Mouse (Mus musculus) liver, embryonic 15.5 days (tissue): ENCODE data around the gene Slc35e3. TPM values are rescaled to one million over a fixed set of nuclear protein-coding genes. Genes with fewer than 3 reads are reported as not detected.
"Not testable (repeated sequence)": the region's sequence is repeated elsewhere in the genome, so short reads cannot be mapped to it uniquely, and the experiment has no call there.

ENCODE experiments used
- ATAC-seq: fragments of 200-750 bp; cut with Nextera tagmentation; 2 replicates; pipeline ENCODE4 v1.8.0; 2017; ENCODE audit warnings: moderate number of reproducible peaks, mild to moderate bottlenecking, moderate library complexity; ENCODE audit not compliant: insufficient read depth
- H3K27ac ChIP-seq: fragments of 300-500 bp; sonication (generic); replicated peaks from 2 replicates; pipeline ENCODE4 v1.5.1; 2015; ENCODE audit warnings: mild to moderate bottlenecking, inconsistent platforms
- H3K27me3 ChIP-seq: fragments of 300-500 bp; sonication (generic); 2 replicates; pipeline ENCODE4 v1.6.1; 2015; ENCODE audit warnings: mild to moderate bottlenecking, inconsistent platforms
- H3K36me3 ChIP-seq: fragments of 300-500 bp; sonication (generic); replicated peaks from 2 replicates; pipeline ENCODE4 v1.6.1; 2015; ENCODE audit warnings: moderate library complexity, mild to moderate bottlenecking, inconsistent platforms
- H3K4me1 ChIP-seq: fragments of 300-500 bp; sonication (generic); replicated peaks from 2 replicates; pipeline ENCODE4 v1.6.1; 2015; ENCODE audit warnings: inconsistent platforms
- H3K4me2 ChIP-seq: fragments of 300-500 bp; sonication (generic); 2 replicates; pipeline ENCODE4 v1.6.1; 2015; ENCODE audit warnings: moderate library complexity, mild to moderate bottlenecking, inconsistent platforms
- H3K4me3 ChIP-seq: fragments of 300-500 bp; sonication (generic); replicated peaks from 2 replicates; pipeline ENCODE4 v1.5.1; 2015; ENCODE audit warnings: mild to moderate bottlenecking, inconsistent platforms
- H3K9ac ChIP-seq: fragments of 300-500 bp; sonication (generic); 2 replicates; pipeline ENCODE4 v1.6.1; 2015; ENCODE audit warnings: moderate library complexity, mild to moderate bottlenecking, inconsistent platforms
- H3K9me3 ChIP-seq: fragments of 300-500 bp; sonication (generic); replicated peaks from 2 replicates; pipeline ENCODE4 v1.6.1; 2016; ENCODE audit warnings: inconsistent platforms
- WGBS: fragments of 180-500 bp; shearing (Covaris S2); methylation state at CpG from one replicate; pipeline ENCODE4 v1.1.7; 2015; ENCODE audit warnings: mixed read lengths; ENCODE audit not compliant: insufficient replicate concordance; 5-methylcytosine and 5-hydroxymethylcytosine counted together
- polyA plus RNA-seq: library from polyadenylated mRNA; unstranded; fragments of >200 nt; fragmentation: Nextera tagmentation; extraction: Ambion mirVana; gene quantifications from 2 replicates; pipeline ENCODE4 v1.2.1, GENCODE M21; 2015

The Slc35e3 gene
- polyA plus RNA-seq, 1 experiment from 2014 or later: 2.3 TPM

- Histone ChIP-seq H3K4me1 (no peaks in the 10 kb centered on the region; the same call in 1 of the 2 replicates), H3K4me3 (no peak overlapping the region), H3K9ac (no peak overlapping the region), H3K27ac (peak overlapping the region; percentile 6; the same call in 1 of the 2 replicates), H3K36me3 (no peaks in the 10 kb centered on the region), H3K9me3 (no peaks in the 10 kb centered on the region), H3K4me2 (no peak overlapping the region), H3K27me3 (no peaks in the 10 kb centered on the region)
- no peak for ATAC-seq
- WGBS: 59% methylated on average over 19 of the region's 19 CpGs
These were observed 27.7 kb downstream of the Slc35e3 start for GRCm38 (mm10) chr10:117718161-117719119.

DNA sequence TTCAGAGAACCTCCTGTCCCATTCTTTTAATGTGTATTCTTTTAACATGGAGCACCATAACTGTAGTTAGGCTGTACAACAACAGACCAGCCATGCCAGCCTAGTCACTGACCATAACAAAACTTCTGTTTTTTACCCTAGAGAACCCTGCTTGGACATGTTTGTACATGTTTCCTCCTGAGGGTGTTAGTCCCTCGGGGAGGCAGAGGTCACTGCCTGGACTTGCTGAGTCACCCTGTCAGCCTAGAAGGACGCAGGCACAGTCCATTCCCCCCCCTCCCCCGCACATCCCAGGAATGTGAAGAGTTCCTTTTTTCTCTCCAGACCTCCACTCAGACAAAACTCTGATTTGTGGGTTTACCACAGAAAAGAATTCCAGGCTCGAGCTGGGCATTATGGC lies 28.6 kb downstream of the Slc35e3 start:
- H3K4me2 ChIP-seq: no peak overlapping the region
- no peaks in the 10 kb centered on the region for H3K9me3 ChIP-seq
- no peaks in the 10 kb centered on the region; the same call in 1 of the 2 replicates for H3K4me1 ChIP-seq
- 10% methylated on average over 4 of the region's 4 CpGs for WGBS
- no peak overlapping the region for H3K27ac ChIP-seq
- H3K36me3 ChIP-seq: no peaks in the 10 kb centered on the region
- ATAC-seq: peak; percentile 42; the same call in 1 of the 2 replicates
- H3K4me3 ChIP-seq: no peak overlapping the region
- H3K9ac ChIP-seq: no peak overlapping the region
- no peaks in the 10 kb centered on the region for H3K27me3 ChIP-seq

DNA sequence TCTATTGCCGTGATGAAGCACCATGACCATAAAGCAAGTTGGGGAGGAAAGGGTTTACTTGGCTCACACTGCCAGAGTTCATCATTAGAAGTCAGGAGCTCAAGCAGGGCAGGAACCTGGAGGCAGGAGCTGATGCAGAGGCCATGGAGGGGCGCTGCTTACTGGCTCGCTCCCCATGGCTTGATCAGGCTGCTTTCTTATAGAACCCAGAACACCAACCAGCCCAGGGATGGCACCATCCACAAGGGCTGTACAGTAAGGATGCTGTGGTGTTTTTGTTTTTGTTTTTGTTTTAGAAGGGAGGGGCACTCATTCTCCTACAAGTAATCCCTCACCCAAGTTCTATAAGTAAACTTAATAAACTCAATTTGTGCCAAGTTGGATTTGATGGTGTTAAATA lies 29.5 kb downstream of the Slc35e3 start:
- H3K36me3 ChIP-seq: no peaks in the 10 kb centered on the region
- no peak for ATAC-seq
- no peak overlapping the region for H3K4me3 ChIP-seq
- H3K9ac ChIP-seq: no peak overlapping the region
- no peaks in the 10 kb centered on the region for H3K27me3 ChIP-seq
- WGBS: 71% methylated on average over 3 of the region's 3 CpGs
- no peak overlapping the region for H3K4me2 ChIP-seq
- peaks cover 8% of the 10 kb centered on the region for H3K4me1 ChIP-seq
- H3K27ac ChIP-seq: no peak overlapping the region
- no peaks in the 10 kb centered on the region for H3K9me3 ChIP-seq

- 82% methylated on average over 1 of the region's 1 CpGs for WGBS
- H3K9me3 ChIP-seq, H3K4me2 ChIP-seq, H3K36me3 ChIP-seq, ATAC-seq, H3K27me3 ChIP-seq, H3K9ac ChIP-seq, H3K4me3 ChIP-seq, H3K27ac ChIP-seq: not testable (repeated sequence)
- H3K4me1 ChIP-seq: peaks cover 16% of the 10 kb centered on the region
These were observed 30.5 kb downstream of the Slc35e3 start for GRCm38 (mm10) chr10:117715654-117716053.

- H3K27ac ChIP-seq: no peak overlapping the region
- H3K4me1 ChIP-seq: peaks cover 16% of the 10 kb centered on the region
- no peaks in the 10 kb centered on the region for H3K9me3 ChIP-seq
- H3K9ac ChIP-seq: no peak overlapping the region
- no peaks in the 10 kb centered on the region for H3K27me3 ChIP-seq
- no peak overlapping the region for H3K4me3 ChIP-seq
- 53% methylated on average over 4 of the region's 4 CpGs for WGBS
- H3K36me3 ChIP-seq: no peaks in the 10 kb centered on the region
- H3K4me2 ChIP-seq: no peak overlapping the region
- ATAC-seq: no peak
These were observed 31.2 kb downstream of the Slc35e3 start for GRCm38 (mm10) chr10:117714928-117715500.

GRCm38 (mm10) chr10:117714048-117714545 lies 32.1 kb downstream of the Slc35e3 start:
- Histone ChIP-seq H3K4me2 (no peak overlapping the region), H3K27ac (no peak overlapping the region), H3K27me3 (no peaks in the 10 kb centered on the region), H3K4me3 (no peak overlapping the region), H3K36me3 (no peaks in the 10 kb centered on the region), H3K9me3 (no peaks in the 10 kb centered on the region), H3K9ac (no peak overlapping the region), H3K4me1 (peaks cover 20% of the 10 kb centered on the region)
- WGBS: 76% methylated on average over 3 of the region's 3 CpGs
- ATAC-seq: no peak

DNA sequence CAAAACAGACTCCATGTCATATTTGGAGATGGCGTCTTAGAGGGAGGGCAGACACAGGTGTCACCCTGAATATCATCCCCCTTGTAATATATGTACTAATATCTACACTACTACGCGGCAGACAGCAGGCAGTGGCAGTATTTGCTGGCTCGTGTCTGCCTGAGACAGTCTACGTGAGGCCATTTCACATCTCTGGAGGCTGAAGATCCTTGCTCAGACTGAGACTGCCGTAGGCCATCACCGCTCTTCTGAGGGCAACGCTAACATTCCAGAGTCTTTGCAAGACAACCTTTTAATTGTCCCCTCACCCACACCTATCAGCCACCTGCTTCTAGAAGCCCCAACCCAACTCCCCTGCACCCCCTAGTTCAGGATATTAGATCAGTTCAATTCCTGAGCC lies 32.7 kb downstream of the Slc35e3 start:
- Histone ChIP-seq H3K27me3 (no peaks in the 10 kb centered on the region), H3K9me3 (no peaks in the 10 kb centered on the region), H3K9ac (no peak overlapping the region), H3K4me3 (no peak overlapping the region), H3K36me3 (no peaks in the 10 kb centered on the region; the same call in 1 of the 2 replicates), H3K4me2 (no peak overlapping the region), H3K27ac (no peak overlapping the region), H3K4me1 (peaks cover 25% of the 10 kb centered on the region)
- whole genome bisulfite sequencing: 88% methylated on average over 8 of the region's 8 CpGs
- ATAC-seq: no peak

DNA sequence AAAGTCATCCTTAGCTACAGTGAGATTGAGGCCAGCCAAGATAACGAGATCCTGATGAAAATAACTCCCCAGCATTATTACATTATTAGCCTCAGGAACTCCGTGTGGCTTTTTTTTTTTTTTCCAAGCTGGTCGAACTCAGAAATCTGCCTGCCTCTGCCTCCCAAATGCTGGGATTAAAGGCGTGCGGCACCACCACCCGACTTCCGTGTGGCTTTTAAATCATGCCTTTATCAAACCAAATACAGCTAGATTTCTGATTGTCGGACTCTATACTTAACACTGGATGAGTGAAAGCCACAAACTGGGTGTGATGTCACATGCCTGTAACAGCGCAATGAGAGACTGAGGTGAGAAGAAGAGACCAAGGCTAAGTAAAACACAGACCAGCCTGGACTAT lies 33.3 kb downstream of the Slc35e3 start:
- ATAC-seq: no peak
- Histone ChIP-seq H3K4me3 (no peak overlapping the region), H3K27ac (no peak overlapping the region), H3K36me3 (peaks cover 3% of the 10 kb centered on the region; the same call in 1 of the 2 replicates), H3K27me3 (no peaks in the 10 kb centered on the region), H3K9ac (no peak overlapping the region), H3K4me2 (no peak overlapping the region), H3K4me1 (peaks cover 25% of the 10 kb centered on the region), H3K9me3 (no peaks in the 10 kb centered on the region)
- 76% methylated on average over 9 of the region's 9 CpGs for WGBS

GRCm38 (mm10) chr10:117712191-117712754 lies 33.9 kb downstream of the Slc35e3 start:
- no peak overlapping the region for H3K27ac ChIP-seq
- no peaks in the 10 kb centered on the region for H3K27me3 ChIP-seq
- ATAC-seq: no peak
- H3K36me3 ChIP-seq: peaks cover 9% of the 10 kb centered on the region
- no peaks in the 10 kb centered on the region for H3K9me3 ChIP-seq
- H3K4me3 ChIP-seq: no peak overlapping the region
- H3K9ac ChIP-seq: no peak overlapping the region
- peaks cover 28% of the 10 kb centered on the region for H3K4me1 ChIP-seq
- WGBS: 72% methylated on average over 9 of the region's 9 CpGs
- no peak overlapping the region for H3K4me2 ChIP-seq

DNA sequence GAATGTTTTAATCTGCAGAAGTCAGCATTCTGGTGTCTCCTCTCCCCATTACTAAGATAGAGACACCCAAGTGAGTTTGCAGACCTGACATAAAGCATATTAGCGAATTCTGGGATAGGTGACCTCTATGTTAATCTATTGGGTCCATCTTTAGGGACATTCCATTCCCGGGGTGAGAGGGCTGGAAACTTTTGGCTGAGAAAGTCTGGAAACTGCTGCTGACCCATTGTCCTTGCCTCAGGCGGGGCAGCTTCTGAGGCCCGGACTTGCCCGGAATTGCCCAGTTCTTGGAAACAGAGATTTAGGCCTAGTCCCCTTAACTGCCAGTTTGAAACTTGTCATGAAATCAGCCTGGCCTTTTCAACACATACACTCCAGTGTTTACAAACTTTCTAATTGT lies 34.8 kb downstream of the Slc35e3 start:
- Histone ChIP-seq H3K9me3 (no peaks in the 10 kb centered on the region), H3K27ac (peak overlapping the region; percentile 80), H3K4me3 (peak overlapping the region; percentile 99), H3K9ac (peak overlapping the region; percentile 59; the same call in 1 of the 2 replicates), H3K36me3 (peaks cover 17% of the 10 kb centered on the region), H3K4me1 (peaks cover 37% of the 10 kb centered on the region), H3K27me3 (no peaks in the 10 kb centered on the region), H3K4me2 (peak overlapping the region; percentile 73)
- no peak for ATAC-seq
- 79% methylated on average over 5 of the region's 5 CpGs for WGBS

DNA sequence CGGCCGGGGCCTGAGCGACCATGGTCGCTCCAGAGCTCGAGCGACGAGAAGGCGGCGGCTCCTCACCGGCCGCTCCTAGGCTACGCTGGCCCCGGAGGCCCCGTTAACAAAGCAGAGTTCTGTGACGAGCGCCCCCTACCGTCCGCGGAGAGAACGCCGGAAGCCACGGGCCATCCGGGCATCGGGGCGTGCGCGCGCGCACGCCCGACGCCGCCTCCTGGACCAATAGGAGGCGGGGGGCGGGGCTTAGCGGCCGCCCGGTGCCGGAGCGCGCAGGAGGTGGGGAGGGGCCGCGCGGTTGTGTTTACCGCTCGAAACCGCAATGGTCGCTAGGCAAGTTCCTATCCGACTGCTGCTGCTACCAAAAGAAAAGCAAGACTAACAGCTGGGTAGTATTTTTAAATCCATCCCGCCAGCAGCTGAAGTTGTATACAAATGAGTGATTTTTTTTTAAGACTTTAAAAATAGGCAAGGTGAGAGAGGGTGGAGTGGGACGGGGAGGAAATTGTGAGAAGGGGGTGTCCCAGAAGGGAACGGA lies 35.5 kb downstream of the Slc35e3 start, which contains the start of gene Mdm2:
Gene Mdm2, minus strand, starts transcription at position 155 of the 538 bp plus-strand sequence.
- peak within 1 kb of the TSS; percentile 79 for H3K4me2 ChIP-seq
- peak; percentile 95 for ATAC-seq
- peak within 1 kb of the TSS; percentile 96 for H3K27ac ChIP-seq
- H3K9me3 ChIP-seq: no peaks in the 10 kb centered on the region
- peak within 1 kb of the TSS; percentile 99 for H3K9ac ChIP-seq
- under 1% methylated on average over 52 of the region's 52 CpGs for WGBS
- no peaks in the 10 kb centered on the region for H3K27me3 ChIP-seq
- peaks cover 37% of the 10 kb centered on the region for H3K4me1 ChIP-seq
- peaks cover 23% of the 10 kb centered on the region for H3K36me3 ChIP-seq
- peak within 1 kb of the TSS; percentile 99 for H3K4me3 ChIP-seq
